Mouse (Mus musculus): ENCODE results near the gene Treh.

DNA sequence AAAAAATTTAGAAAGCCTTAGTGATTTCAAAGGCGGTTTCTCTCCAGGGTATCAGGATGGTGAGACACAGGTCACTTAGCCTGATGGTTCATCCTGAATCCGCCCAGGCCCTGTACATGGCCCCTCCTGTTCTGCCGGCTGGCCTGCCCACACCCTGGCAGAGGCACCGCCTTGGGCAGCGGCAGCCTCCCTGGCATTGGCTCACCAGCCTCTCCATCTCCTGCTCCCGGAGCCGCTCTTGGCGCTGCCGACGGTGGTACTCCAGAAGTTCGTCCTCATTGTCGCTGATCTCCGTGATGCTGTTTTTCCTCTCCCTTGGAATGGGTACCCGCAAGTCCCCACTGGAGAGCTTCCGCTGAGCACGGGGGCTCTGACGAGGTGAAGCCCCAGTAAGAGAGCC, 42.1 kb downstream of the Treh start:
- TF ChIP-seq CTCF (IDR thresholded peaks at IDR 0.05; ENCODE audit: extremely low read depth, insufficient read depth, low read length) (no peak), POLR2A (IDR thresholded peaks at IDR 0.05; ENCODE audit: extremely low read depth, insufficient read depth, low read length) (no peak)

Measured in cortical plate, adult 2 months (tissue).